Mouse (Mus musculus): ENCODE measurements around the gene Castor2.

DNA sequence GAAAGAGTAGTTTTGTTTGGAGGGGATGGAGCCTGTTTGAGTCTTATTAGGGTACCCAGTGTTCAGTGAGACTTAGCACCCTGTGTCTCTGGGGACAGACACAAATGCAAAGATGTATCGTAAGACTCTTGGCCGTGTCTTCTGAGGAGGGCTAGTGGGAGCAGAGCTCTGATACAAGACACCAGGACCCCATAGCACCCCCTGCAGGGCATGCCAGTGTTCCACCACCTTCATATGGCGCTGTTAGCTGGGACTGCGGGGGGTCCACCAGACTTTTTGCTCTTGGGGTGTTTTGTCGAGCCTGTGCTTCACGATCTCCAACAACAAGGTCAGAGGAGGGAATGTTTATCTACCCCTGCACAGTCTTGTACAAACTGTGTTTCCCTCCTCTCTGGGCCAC lies 39.9 kb downstream of the Castor2 start:
- TF ChIP-seq POLR2A (IDR thresholded peaks at IDR 0.05; ENCODE audit: borderline replicate concordance, extremely low read depth, low read depth, low read length) (no peak), CTCF (IDR thresholded peaks at IDR 0.05; ENCODE audit: insufficient read depth, low read length) (no peak)
